Mouse (Mus musculus): ENCODE data around the gene Zbtb7b. TPM values are rescaled to one million over a fixed set of nuclear protein-coding genes. Genes with fewer than 3 reads are reported as not detected.

Gene Zbtb7b
- total and polyA plus RNA-seq, 3 experiments, result 11.9 to 34.2 (median 27.6) TPM

DNA sequence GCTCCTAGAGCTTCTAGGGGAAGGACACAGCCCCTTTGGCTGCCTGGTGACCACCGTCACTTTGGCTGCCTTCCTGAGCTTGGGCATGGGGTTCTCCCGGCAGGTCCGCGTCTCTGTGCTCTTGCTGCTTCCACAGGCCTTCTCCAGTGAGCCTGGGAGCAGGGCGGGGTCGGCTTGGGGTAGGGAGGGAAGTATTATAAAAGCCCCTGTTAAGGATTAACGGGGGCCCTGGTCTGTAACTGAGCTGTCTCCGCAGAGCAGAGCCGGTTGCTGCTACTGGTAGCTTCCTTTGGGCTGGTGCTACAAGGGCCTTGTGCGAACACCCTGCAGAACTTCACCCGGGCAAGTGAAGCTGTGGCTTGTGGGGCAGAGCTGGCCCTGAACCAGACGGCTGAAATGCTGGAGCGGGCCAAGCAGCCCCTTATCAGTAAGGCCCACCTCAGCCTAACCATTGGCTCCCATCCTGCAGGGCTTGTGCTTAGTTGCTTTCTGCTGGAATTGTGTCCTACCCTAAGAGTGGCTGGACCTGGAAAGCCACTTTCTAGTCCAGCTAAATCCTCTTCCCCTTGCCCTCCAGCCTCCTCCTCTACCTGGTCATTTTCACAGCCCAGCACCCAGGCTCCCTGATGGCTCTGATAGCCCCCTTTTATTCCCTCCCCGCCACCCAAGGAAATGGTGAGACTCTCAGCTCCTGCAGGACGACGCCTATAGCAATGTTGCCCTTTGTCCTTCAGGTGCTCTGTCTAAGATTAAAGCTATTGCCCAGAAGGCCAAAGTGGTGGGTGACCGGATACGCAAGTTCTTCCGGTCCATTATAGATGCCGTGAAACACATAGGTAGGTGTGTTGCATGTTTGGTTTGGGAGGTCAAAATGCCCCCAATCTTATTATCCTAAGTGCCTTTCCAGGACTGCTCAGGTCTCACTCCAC is 28.8 kb downstream of the Zbtb7b start:
- H3K4me1 ChIP-seq (ENCODE audit: control insufficient read depth in 1 of 2, insufficient read depth in 2 of 2), result peaks cover 0 to 3% of the 10 kb centered on the region in 2 experiments; a peak in 1 of 4 replicates
- in situ Hi-C loops (cut with MboI; ENCODE audit: low pct_ligation_motif_present, low pct_unique_long_range_greater_than_20kb, low sequenced_read_pairs) (no loop called here), dilution Hi-C loops (cut with MboI; ENCODE audit: extremely low pct_ligation_motif_present, extremely low pct_unique_long_range_greater_than_20kb, low sequenced_read_pairs) (no loop called here)
- H3K4me2 ChIP-seq (ENCODE audit: insufficient read depth, low read depth, poor library complexity, severe bottlenecking), result no peak overlapping the region
- H3K36me3 ChIP-seq (replicated peaks in 1 of 2; ENCODE audit: control insufficient read depth in 1 of 2, insufficient read depth in 1 of 2, low read length in 1 of 2), result no peaks in the 10 kb centered on the region
- H3K79me2 ChIP-seq (replicated peaks; ENCODE audit: control insufficient read depth, extremely low read depth, insufficient read depth, poor library complexity, severe bottlenecking), result no peaks in the 10 kb centered on the region
- peaks cover 15% of the 10 kb centered on the region for H3K27me3 ChIP-seq (replicated peaks)
- no peak for DNase-seq (ENCODE audit: extremely low read depth)
- no peak overlapping the region for H3K27ac ChIP-seq (ENCODE audit: insufficient read depth, low read depth)
- H3K9me3 ChIP-seq (replicated peaks; ENCODE audit: low read length), result no peaks in the 10 kb centered on the region
- no peak overlapping the region for H3K9ac ChIP-seq (ENCODE audit: insufficient read depth, low read depth)
- no peak overlapping the region for H3K4me3 ChIP-seq (replicated peaks in 1 of 3; ENCODE audit: low read depth in 2 of 3, low read length in 2 of 3, poor library complexity in 1 of 3)
- TF ChIP-seq TCF12 (IDR thresholded peaks at IDR 0.05; ENCODE audit: low read depth, low read length) (no peak), MYC (IDR thresholded peaks at IDR 0.05; ENCODE audit: low read depth, low read length) (no peak), EP300 (IDR thresholded peaks at IDR 0.05; ENCODE audit: low read length) (no peak), ELF1 (IDR thresholded peaks at IDR 0.05; ENCODE audit: low read depth, low read length) (no peak), NELFE (IDR thresholded peaks at IDR 0.05; ENCODE audit: low read depth, low read length) (no peak), BHLHE40 (IDR thresholded peaks at IDR 0.05; ENCODE audit: low read depth, low read length) (no peak), CTCF (conservative IDR thresholded peaks at IDR 0.05 in 1 of 2, IDR thresholded peaks at IDR 0.05 in 1 of 2; ENCODE audit: low read depth in 2 of 2, low read length in 2 of 2) (no peak), GABPA (IDR thresholded peaks at IDR 0.05; ENCODE audit: insufficient replicate concordance, low read depth, low read length) (no peak), KAT2A (IDR thresholded peaks at IDR 0.05; ENCODE audit: insufficient replicate concordance, low read length) (no peak), IRF4 (IDR thresholded peaks at IDR 0.05; ENCODE audit: low read depth, low read length) (no peak), MEF2A (IDR thresholded peaks at IDR 0.05; ENCODE audit: borderline replicate concordance, low read depth, low read length) (no peak), UBTF (IDR thresholded peaks at IDR 0.05; ENCODE audit: low read depth, low read length) (no peak), ZC3H11A (IDR thresholded peaks at IDR 0.05; ENCODE audit: low read depth, low read length) (no peak), TBP (conservative IDR thresholded peaks at IDR 0.05; ENCODE audit: low read depth, low read length) (no peak), JUND (conservative IDR thresholded peaks at IDR 0.05; ENCODE audit: low read depth, low read length) (no peak), MXI1 (IDR thresholded peaks at IDR 0.05; ENCODE audit: low read depth, low read length) (no peak), JUN (IDR thresholded peaks at IDR 0.05; ENCODE audit: insufficient read depth, low read depth, low read length) (no peak), ZNF384 (IDR thresholded peaks at IDR 0.05; ENCODE audit: low read depth, low read length) (no peak), RCOR1 (conservative IDR thresholded peaks at IDR 0.05; ENCODE audit: low read depth, low read length) (no peak)

DNA sequence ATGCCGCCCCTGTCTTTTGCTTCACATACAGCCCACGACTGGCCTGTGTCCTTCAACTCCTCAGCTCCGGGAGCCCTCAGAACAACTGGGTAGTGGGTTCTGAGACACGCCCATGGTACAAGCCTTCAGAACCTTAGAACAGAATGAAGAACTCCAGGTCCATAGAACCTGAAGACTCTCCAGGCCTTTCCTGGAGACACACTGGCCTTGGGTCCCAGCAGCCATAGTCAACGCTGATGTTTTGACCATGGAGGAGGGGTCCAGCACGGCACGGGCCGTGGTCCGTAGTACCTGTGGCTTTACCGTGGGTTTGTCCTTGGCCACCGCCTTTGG is 29.5 kb downstream of the Zbtb7b start, which contains the start of gene Dcst1:
TSS of gene Dcst1 (minus strand) at position 101 of the 333 bp plus-strand sequence.
- Histone ChIP-seq H3K4me1 (ENCODE audit: control insufficient read depth in 1 of 2, insufficient read depth in 2 of 2) (no peaks in the 10 kb centered on the region), H3K4me3 (replicated peaks in 1 of 3; ENCODE audit: low read depth in 2 of 3, low read length in 2 of 3, poor library complexity in 1 of 3) (no peak within 1 kb of the TSS), H3K27ac (ENCODE audit: insufficient read depth, low read depth) (no peak within 1 kb of the TSS), H3K9me3 (replicated peaks; ENCODE audit: low read length) (no peaks in the 10 kb centered on the region), H3K27me3 (replicated peaks) (peaks cover 15% of the 10 kb centered on the region), H3K4me2 (ENCODE audit: insufficient read depth, low read depth, poor library complexity, severe bottlenecking) (no peak within 1 kb of the TSS), H3K9ac (ENCODE audit: insufficient read depth, low read depth) (no peak within 1 kb of the TSS), H3K79me2 (replicated peaks; ENCODE audit: control insufficient read depth, extremely low read depth, insufficient read depth, poor library complexity, severe bottlenecking) (no peaks in the 10 kb centered on the region), H3K36me3 (replicated peaks in 1 of 2; ENCODE audit: control insufficient read depth in 1 of 2, insufficient read depth in 1 of 2, low read length in 1 of 2) (no peaks in the 10 kb centered on the region)
- dilution Hi-C loops (cut with MboI; ENCODE audit: extremely low pct_ligation_motif_present, extremely low pct_unique_long_range_greater_than_20kb, low sequenced_read_pairs), result no loop called here
- in situ Hi-C loops (cut with MboI; ENCODE audit: low pct_ligation_motif_present, low pct_unique_long_range_greater_than_20kb, low sequenced_read_pairs), result no loop called here
- no peak for DNase-seq (ENCODE audit: extremely low read depth)
- TF ChIP-seq SIN3A (IDR thresholded peaks at IDR 0.05; ENCODE audit: low read length) (no peak), ZKSCAN1 (IDR thresholded peaks at IDR 0.05; ENCODE audit: borderline replicate concordance, low read depth, low read length) (no peak), EP300 (IDR thresholded peaks at IDR 0.05; ENCODE audit: low read length) (no peak), NRF1 (IDR thresholded peaks at IDR 0.05; ENCODE audit: low read depth, low read length) (no peak), KAT2A (IDR thresholded peaks at IDR 0.05; ENCODE audit: insufficient replicate concordance, low read length) (no peak), ETS1 (conservative IDR thresholded peaks at IDR 0.05; ENCODE audit: low read depth, low read length) (no peak), MYC (IDR thresholded peaks at IDR 0.05; ENCODE audit: low read depth, low read length) (no peak), E2F4 (IDR thresholded peaks at IDR 0.05; ENCODE audit: insufficient replicate concordance, low read depth, low read length) (no peak), USF2 (conservative IDR thresholded peaks at IDR 0.05; ENCODE audit: low read depth, low read length) (no peak), CTCF (conservative IDR thresholded peaks at IDR 0.05 in 1 of 2, IDR thresholded peaks at IDR 0.05 in 1 of 2; ENCODE audit: low read depth in 2 of 2, low read length in 2 of 2) (no peak), ELF1 (IDR thresholded peaks at IDR 0.05; ENCODE audit: low read depth, low read length) (no peak), ZNF384 (IDR thresholded peaks at IDR 0.05; ENCODE audit: low read depth, low read length) (no peak), RAD21 (IDR thresholded peaks at IDR 0.05; ENCODE audit: low read depth, low read length) (no peak), USF1 (IDR thresholded peaks at IDR 0.05; ENCODE audit: low read depth, low read length) (no peak), MAFK (IDR thresholded peaks at IDR 0.05; ENCODE audit: insufficient replicate concordance, low read length) (no peak), RCOR1 (conservative IDR thresholded peaks at IDR 0.05; ENCODE audit: low read depth, low read length) (no peak), NELFE (IDR thresholded peaks at IDR 0.05; ENCODE audit: low read depth, low read length) (no peak)
